Mouse (Mus musculus): ENCODE data around the gene Osbpl10. TPM values are rescaled to one million over a fixed set of nuclear protein-coding genes. Genes with fewer than 3 reads are reported as not detected.

Osbpl10 gene
- total RNA-seq, 2 experiments from 2014 or later, result not detected

GRCm38 (mm10) chr9:115214572-115215571 is 236.5 kb downstream of the Osbpl10 start:
- ATAC-seq (ENCODE audit: poor library complexity, severe bottlenecking), result no peak

- ATAC-seq (ENCODE audit: poor library complexity, severe bottlenecking), result no peak
Observed at GRCm38 (mm10) chr9:115215830-115216701, 237.7 kb downstream of the Osbpl10 start.

- ATAC-seq (ENCODE audit: poor library complexity, severe bottlenecking), result no peak
Observed at GRCm38 (mm10) chr9:115217984-115218383, 239.6 kb downstream of the Osbpl10 start.

GRCm38 (mm10) chr9:115220466-115220865 is 242.1 kb downstream of the Osbpl10 start:
- ATAC-seq (ENCODE audit: poor library complexity, severe bottlenecking), result no peak

GRCm38 (mm10) chr9:115221265-115221664 is 242.9 kb downstream of the Osbpl10 start:
- no peak for ATAC-seq (ENCODE audit: poor library complexity, severe bottlenecking)

- no peak for ATAC-seq (ENCODE audit: poor library complexity, severe bottlenecking)
Observed at GRCm38 (mm10) chr9:115224744-115225354, 246.5 kb downstream of the Osbpl10 start.

GRCm38 (mm10) chr9:115229145-115229544 is 250.8 kb downstream of the Osbpl10 start:
- no peak for ATAC-seq (ENCODE audit: poor library complexity, severe bottlenecking)

- no peak for ATAC-seq (ENCODE audit: poor library complexity, severe bottlenecking)
Observed at GRCm38 (mm10) chr9:115229676-115230075, 251.3 kb downstream of the Osbpl10 start.

- no peak for ATAC-seq (ENCODE audit: poor library complexity, severe bottlenecking)
Observed at GRCm38 (mm10) chr9:115230141-115230540, 251.8 kb downstream of the Osbpl10 start.

GRCm38 (mm10) chr9:115231476-115231875 is 253.1 kb downstream of the Osbpl10 start:
- no peak for ATAC-seq (ENCODE audit: poor library complexity, severe bottlenecking)

GRCm38 (mm10) chr9:115233721-115234120 is 255.4 kb downstream of the Osbpl10 start:
- ATAC-seq (ENCODE audit: poor library complexity, severe bottlenecking), result no peak

GRCm38 (mm10) chr9:115234561-115234960 is 256.2 kb downstream of the Osbpl10 start:
- ATAC-seq (ENCODE audit: poor library complexity, severe bottlenecking), result no peak

GRCm38 (mm10) chr9:115236352-115236841 is 258.0 kb downstream of the Osbpl10 start:
- ATAC-seq (ENCODE audit: poor library complexity, severe bottlenecking), result peak; percentile 94

GRCm38 (mm10) chr9:115237943-115238342 is 259.6 kb downstream of the Osbpl10 start:
- no peak for ATAC-seq (ENCODE audit: poor library complexity, severe bottlenecking)

GRCm38 (mm10) chr9:115239861-115240260 is 261.5 kb downstream of the Osbpl10 start:
- ATAC-seq (ENCODE audit: poor library complexity, severe bottlenecking), result no peak

- ATAC-seq (ENCODE audit: poor library complexity, severe bottlenecking), result no peak
Observed at GRCm38 (mm10) chr9:115243630-115244029, 265.3 kb downstream of the Osbpl10 start.

GRCm38 (mm10) chr9:115245092-115245491 is 266.7 kb downstream of the Osbpl10 start:
- no peak for ATAC-seq (ENCODE audit: poor library complexity, severe bottlenecking)

- no peak for ATAC-seq (ENCODE audit: poor library complexity, severe bottlenecking)
Observed at GRCm38 (mm10) chr9:115249145-115249544, 270.8 kb downstream of the Osbpl10 start.

GRCm38 (mm10) chr9:115257733-115258286 is 279.4 kb downstream of the Osbpl10 start:
- no peak for ATAC-seq (ENCODE audit: poor library complexity, severe bottlenecking)

- no peak for ATAC-seq (ENCODE audit: poor library complexity, severe bottlenecking)
Observed at GRCm38 (mm10) chr9:115259866-115260265, 281.5 kb downstream of the Osbpl10 start.
